In genomic region chrX:56821765-56822603, GRCm38 (mm10) we compare ENCODE assay signal across 8 mouse cellular contexts. TPM values are rescaled to one million over a fixed set of nuclear protein-coding genes. Genes with fewer than 3 reads are reported as not detected.
DNase-seq lines count a peak whose midpoint lies in the region; ATAC-seq and TF ChIP-seq lines count a peak whose summit lies in the region.

Map7d3 (minus strand) TSS chrX:56822326.

- peak within 1 kb of the TSS; percentile 1; the same call in 1 of the 2 replicates for H3K27ac ChIP-seq in heart, embryonic 10.5 days
- H3K27ac ChIP-seq in stomach, postnatal 0 days (replicated peaks): no peak within 1 kb of the TSS

- no peaks in the 10 kb centered on the region for H3K9me3 ChIP-seq in heart, embryonic 10.5 days
- H3K9me3 ChIP-seq in stomach, postnatal 0 days (ENCODE audit: control insufficient read depth, low read length): no peaks in the 10 kb centered on the region

- TF ChIP-seq CTCF in stomach, postnatal 0 days (IDR thresholded peaks at IDR 0.05; ENCODE audit: low read depth): no peak

- WGBS in heart, embryonic 10.5 days: 16% methylated on average over 35 of the region's 35 CpGs
- WGBS in stomach, postnatal 0 days: 22% methylated on average over 33 of the region's 35 CpGs

- no peak for TF ChIP-seq EP300 in stomach, postnatal 0 days (optimal IDR thresholded peaks at IDR 0.05)

- peak within 1 kb of the TSS; percentile 64 for H3K4me3 ChIP-seq in heart, embryonic 10.5 days
- peak within 1 kb of the TSS; percentile 43 for H3K4me3 ChIP-seq in stomach, postnatal 0 days (ENCODE audit: low read depth, low read length)

- ATAC-seq in CD4-positive, CD25-positive, alpha-beta regulatory T cell, adult 4 months: no peak
- ATAC-seq in megakaryocyte, adult 5-6 weeks (ENCODE audit: poor library complexity, severe bottlenecking): peak; percentile 56
- peak; percentile 40; the same call in 1 of the 2 replicates for ATAC-seq in stomach, postnatal 0 days (ENCODE audit: low FRiP score, low TSS enrichment)

- peak within 1 kb of the TSS; percentile 65 for H3K4me2 ChIP-seq in stomach, postnatal 0 days (replicated peaks; ENCODE audit: low read depth)

- peak; percentile 7 for DNase-seq in CD4-positive, CD25-positive, alpha-beta regulatory T cell, adult 2 months (ENCODE audit: low read depth, low spot score)
- DNase-seq in c-Kit-positive CD71-negative TER-119-negative erythroid progenitor cells, embryonic 14.5 days (ENCODE audit: low read depth): peak; percentile 9
- peak; percentile 74 for DNase-seq in heart, embryonic 10.5 days (ENCODE audit: low spot score)
- DNase-seq in kidney, postnatal 25 days: peak; percentile 4 to 37
- peak; percentile 28 for DNase-seq in stomach, postnatal 0 days (ENCODE audit: low spot score)
- DNase-seq in layer of hippocampus, adult 18-20 months (ENCODE audit: low spot score in 2 of 2): no peak

- peak within 1 kb of the TSS; percentile 35; the same call in 1 of the 2 replicates for H3K9ac ChIP-seq in stomach, postnatal 0 days (ENCODE audit: low read length)

- H3K4me1 ChIP-seq in heart, embryonic 10.5 days: no peaks in the 10 kb centered on the region
- no peaks in the 10 kb centered on the region for H3K4me1 ChIP-seq in stomach, postnatal 0 days (replicated peaks; ENCODE audit: control insufficient read depth, insufficient read depth)

- no peaks in the 10 kb centered on the region for H3K36me3 ChIP-seq in heart, embryonic 10.5 days
- no peaks in the 10 kb centered on the region for H3K36me3 ChIP-seq in stomach, postnatal 0 days (ENCODE audit: control insufficient read depth, insufficient read depth, low read length)

- H3K27me3 ChIP-seq in heart, embryonic 10.5 days (ENCODE audit: insufficient read depth, poor library complexity, severe bottlenecking): no peaks in the 10 kb centered on the region
- H3K27me3 ChIP-seq in stomach, postnatal 0 days (ENCODE audit: control insufficient read depth, insufficient read depth, low read length): no peaks in the 10 kb centered on the region

RNA-seq across cellular contexts. Expression of gene Map7d3, which starts in this region (rescaled TPM):
- under 1 TPM in 1 of 2 experiments, not detected in 1; 0.43 TPM for polyA plus RNA-seq in CD4-positive, CD25-positive, alpha-beta regulatory T cell, adult 4 months (2017; shearing (Covaris generic))
- 1.4 and 1.6 TPM in 2 replicates for polyA plus RNA-seq in heart, embryonic 10.5 days (2016; fragmentation: Nextera tagmentation; extraction: Ambion mirVana)
- total RNA-seq in megakaryocyte, adult 5-6 weeks (2015): 9.0 and 9.9 TPM in 2 replicates
- 4.2 and 5.4 TPM in 2 replicates for total RNA-seq in megakaryocyte, adult 5-6 weeks (2017)
- 1.9 and 2.2 TPM in 2 replicates for polyA plus RNA-seq in stomach, postnatal 0 days (2015; fragmentation: Nextera tagmentation; extraction: Ambion mirVana)
- total RNA-seq in layer of hippocampus, adult 18-20 months (2021): under 1 TPM in 1 of 2 experiments, not detected in 1; 0.12 TPM

Comparison
In these comparisons a context has a peak if more than half of its experiments do, and no peak if none do; other contexts are left out.
1. RNA of gene Map7d3 (total RNA-seq): 4.2 to 9.9 TPM in megakaryocyte, adult 5-6 weeks; 0.12 TPM in layer of hippocampus, adult 18-20 months; every median in the first group is over 4 times any median in the second.
2. DNase-seq: peak in CD4-positive, CD25-positive, alpha-beta regulatory T cell, adult 2 months (single experiment), c-Kit-positive CD71-negative TER-119-negative erythroid progenitor cells, embryonic 14.5 days (single experiment), heart, embryonic 10.5 days (single experiment), kidney, postnatal 25 days (2 of 2) and stomach, postnatal 0 days (single experiment); none in layer of hippocampus, adult 18-20 months (0 of 2).